Mouse (Mus musculus): ENCODE results near the gene Zfand5.

- TF ChIP-seq POLR2A (IDR thresholded peaks at IDR 0.05; ENCODE audit: insufficient read depth, low read depth, low read length), result no peak
- TF ChIP-seq CTCF (IDR thresholded peaks at IDR 0.05; ENCODE audit: insufficient read depth, low read depth, low read length), result no peak
Observed at GRCm38 (mm10) chr19:21273440-21273839, 1.4 kb downstream of the Zfand5 start.

All from olfactory bulb, adult 2 months (tissue).